Mouse (Mus musculus) forebrain, embryonic 13.5 days (tissue): ENCODE data around the gene Filip1l. TPM values are rescaled to one million over a fixed set of nuclear protein-coding genes. Genes with fewer than 3 reads are reported as not detected.
A peak's percentile ranks its signal among the peaks of the same experiment; 100 is the strongest.

Source experiments
- ATAC-seq: fragments of 200-750 bp; cut with Nextera tagmentation; 2 replicates; pipeline ENCODE4 v1.8.0; 2017
- H3K27ac ChIP-seq: fragments of 300-500 bp; sonication (generic); 2 replicates; pipeline ENCODE4 v1.5.1; 2015; ENCODE audit warnings: inconsistent platforms, mild to moderate bottlenecking, moderate library complexity
- H3K27me3 ChIP-seq: fragments of 300-500 bp; sonication (generic); 2 replicates; pipeline ENCODE4 v1.6.1; 2015; ENCODE audit warnings: mild to moderate bottlenecking, inconsistent platforms
- H3K36me3 ChIP-seq: fragments of 300-500 bp; sonication (generic); 2 replicates; pipeline ENCODE4 v1.6.1; 2015; ENCODE audit warnings: mild to moderate bottlenecking, inconsistent platforms; ENCODE audit not compliant: poor library complexity, severe bottlenecking
- H3K4me1 ChIP-seq: fragments of 300-500 bp; sonication (generic); 2 replicates; pipeline ENCODE4 v1.6.1; 2015; ENCODE audit warnings: inconsistent platforms
- H3K4me2 ChIP-seq: fragments of 300-500 bp; sonication (generic); 2 replicates; pipeline ENCODE4 v1.6.1; 2015; ENCODE audit warnings: inconsistent platforms, mild to moderate bottlenecking, moderate library complexity
- H3K4me3 ChIP-seq: fragments of 300-500 bp; sonication (generic); 2 replicates; pipeline ENCODE4 v1.5.1; 2015; ENCODE audit warnings: mild to moderate bottlenecking, inconsistent platforms
- H3K9ac ChIP-seq: fragments of 300-500 bp; sonication (generic); 2 replicates; pipeline ENCODE4 v1.6.1; 2015; ENCODE audit warnings: mild to moderate bottlenecking, inconsistent platforms
- H3K9me3 ChIP-seq: fragments of 300-500 bp; sonication (generic); replicated peaks from 2 replicates; pipeline ENCODE4 v1.6.1; 2016; ENCODE audit warnings: inconsistent platforms
- WGBS: fragments of 180-500 bp; shearing (Covaris S2); methylation state at CpG from one replicate; pipeline ENCODE4 v1.1.7; 2015; 5-methylcytosine and 5-hydroxymethylcytosine counted together
- polyA plus RNA-seq: library from polyadenylated mRNA; unstranded; fragments of >200 nt; fragmentation: Nextera tagmentation; extraction: Ambion mirVana; gene quantifications from 2 replicates; pipeline ENCODE4 v1.2.1, GENCODE M21; 2015

The Filip1l gene
- polyA plus RNA-seq, 1 experiment from 2014 or later: 1.9 TPM

- Histone ChIP-seq H3K4me1 (peaks cover 5% of the 10 kb centered on the region; the same call in 1 of the 2 replicates), H3K9ac (no peak overlapping the region), H3K27me3 (no peaks in the 10 kb centered on the region), H3K36me3 (no peaks in the 10 kb centered on the region), H3K9me3 (peaks cover 8% of the 10 kb centered on the region), H3K4me3 (no peak overlapping the region), H3K4me2 (no peak overlapping the region), H3K27ac (no peak overlapping the region)
- WGBS: 44% methylated on average over 7 of the region's 7 CpGs
- peak; percentile 80 for ATAC-seq
Observed at GRCm38 (mm10) chr16:57453009-57453408, 100.1 kb downstream of the Filip1l start.

GRCm38 (mm10) chr16:57454106-57454763 lies 101.3 kb downstream of the Filip1l start:
- Histone ChIP-seq H3K4me3 (no peak overlapping the region), H3K27me3 (no peaks in the 10 kb centered on the region), H3K4me2 (no peak overlapping the region), H3K9ac (no peak overlapping the region), H3K4me1 (peaks cover 5% of the 10 kb centered on the region; the same call in 1 of the 2 replicates), H3K27ac (no peak overlapping the region), H3K36me3 (no peaks in the 10 kb centered on the region), H3K9me3 (no peaks in the 10 kb centered on the region)
- 0 out of 2 replicates have a peak, but pooled peaks have one; percentile 14 for ATAC-seq
- 97% methylated on average over 8 of the region's 8 CpGs for WGBS

- Histone ChIP-seq H3K27me3 (no peaks in the 10 kb centered on the region), H3K27ac (no peak overlapping the region), H3K4me2 (no peak overlapping the region), H3K4me3 (no peak overlapping the region), H3K9ac (no peak overlapping the region), H3K36me3 (no peaks in the 10 kb centered on the region), H3K9me3 (no peaks in the 10 kb centered on the region), H3K4me1 (peaks cover 5% of the 10 kb centered on the region; the same call in 1 of the 2 replicates)
- 94% methylated on average over 3 of the region's 3 CpGs for WGBS
- ATAC-seq: no peak
Observed at GRCm38 (mm10) chr16:57455573-57455972, 102.7 kb downstream of the Filip1l start.

- Histone ChIP-seq H3K27me3 (no peaks in the 10 kb centered on the region), H3K9ac (no peak overlapping the region), H3K4me2 (no peak overlapping the region), H3K36me3 (no peaks in the 10 kb centered on the region), H3K9me3 (no peaks in the 10 kb centered on the region), H3K4me1 (peaks cover 5% of the 10 kb centered on the region; the same call in 1 of the 2 replicates), H3K27ac (no peak overlapping the region), H3K4me3 (no peak overlapping the region)
- no peak for ATAC-seq
- 45% methylated on average over 2 of the region's 2 CpGs for WGBS
Observed at GRCm38 (mm10) chr16:57456003-57456402, 103.1 kb downstream of the Filip1l start.

- no peak overlapping the region for H3K4me2 ChIP-seq
- H3K4me1 ChIP-seq: no peaks in the 10 kb centered on the region
- H3K4me3 ChIP-seq: no peak overlapping the region
- no peaks in the 10 kb centered on the region for H3K36me3 ChIP-seq
- no peaks in the 10 kb centered on the region for H3K9me3 ChIP-seq
- no peak for ATAC-seq
- H3K27me3 ChIP-seq: no peaks in the 10 kb centered on the region
- WGBS: 90% methylated on average over 9 of the region's 9 CpGs
- H3K27ac ChIP-seq: no peak overlapping the region
- no peak overlapping the region for H3K9ac ChIP-seq
Observed at GRCm38 (mm10) chr16:57465386-57465913, 112.6 kb downstream of the Filip1l start.

- 76% methylated on average over 4 of the region's 4 CpGs for WGBS
- Histone ChIP-seq H3K4me3 (no peak overlapping the region), H3K4me2 (no peak overlapping the region), H3K4me1 (0 out of 2 replicates have a peak, but pooled peaks cover 3% of the 10 kb centered on the region), H3K9ac (no peak overlapping the region), H3K36me3 (no peaks in the 10 kb centered on the region), H3K27ac (no peak overlapping the region), H3K27me3 (no peaks in the 10 kb centered on the region), H3K9me3 (no peaks in the 10 kb centered on the region)
- ATAC-seq: no peak
Observed at GRCm38 (mm10) chr16:57469301-57469700, 116.4 kb downstream of the Filip1l start.

GRCm38 (mm10) chr16:57469869-57470268 lies 117.0 kb downstream of the Filip1l start:
- no peak overlapping the region for H3K4me3 ChIP-seq
- H3K27me3 ChIP-seq: no peaks in the 10 kb centered on the region
- 74% methylated on average over 2 of the region's 2 CpGs for WGBS
- no peaks in the 10 kb centered on the region for H3K9me3 ChIP-seq
- no peaks in the 10 kb centered on the region for H3K36me3 ChIP-seq
- ATAC-seq: no peak
- no peak overlapping the region for H3K27ac ChIP-seq
- H3K4me2 ChIP-seq: no peak overlapping the region
- no peak overlapping the region for H3K9ac ChIP-seq
- H3K4me1 ChIP-seq: 0 out of 2 replicates have a peak, but pooled peaks cover 3% of the 10 kb centered on the region

GRCm38 (mm10) chr16:57470286-57470830 lies 117.5 kb downstream of the Filip1l start:
- 94% methylated on average over 12 of the region's 12 CpGs for WGBS
- no peaks in the 10 kb centered on the region for H3K9me3 ChIP-seq
- H3K27ac ChIP-seq: no peak overlapping the region
- H3K27me3 ChIP-seq: no peaks in the 10 kb centered on the region
- H3K9ac ChIP-seq: no peak overlapping the region
- no peaks in the 10 kb centered on the region for H3K36me3 ChIP-seq
- no peak overlapping the region for H3K4me2 ChIP-seq
- H3K4me1 ChIP-seq: 0 out of 2 replicates have a peak, but pooled peaks cover 3% of the 10 kb centered on the region
- no peak for ATAC-seq
- no peak overlapping the region for H3K4me3 ChIP-seq

- Histone ChIP-seq H3K27ac (no peak overlapping the region), H3K4me2 (no peak overlapping the region), H3K4me3 (no peak overlapping the region), H3K9me3 (no peaks in the 10 kb centered on the region), H3K36me3 (no peaks in the 10 kb centered on the region), H3K9ac (no peak overlapping the region), H3K27me3 (no peaks in the 10 kb centered on the region), H3K4me1 (0 out of 2 replicates have a peak, but pooled peaks cover 3% of the 10 kb centered on the region)
- no peak for ATAC-seq
Observed at GRCm38 (mm10) chr16:57471071-57471470, 118.2 kb downstream of the Filip1l start.

- H3K4me2 ChIP-seq: no peak overlapping the region
- H3K9ac ChIP-seq: no peak overlapping the region
- ATAC-seq: no peak
- H3K4me3 ChIP-seq: no peak overlapping the region
- 0 out of 2 replicates have a peak, but pooled peaks cover 6% of the 10 kb centered on the region for H3K9me3 ChIP-seq
- H3K4me1 ChIP-seq: 0 out of 2 replicates have a peak, but pooled peaks cover 3% of the 10 kb centered on the region
- WGBS: 70% methylated on average over 10 of the region's 10 CpGs
- no peaks in the 10 kb centered on the region for H3K36me3 ChIP-seq
- H3K27me3 ChIP-seq: no peaks in the 10 kb centered on the region
- no peak overlapping the region for H3K27ac ChIP-seq
Observed at GRCm38 (mm10) chr16:57473415-57474085, 120.7 kb downstream of the Filip1l start.

GRCm38 (mm10) chr16:57478451-57478850 lies 125.6 kb downstream of the Filip1l start:
- no peak overlapping the region for H3K27ac ChIP-seq
- WGBS: 97% methylated on average over 2 of the region's 2 CpGs
- H3K4me3 ChIP-seq: no peak overlapping the region
- H3K4me1 ChIP-seq: 0 out of 2 replicates have a peak, but pooled peaks cover 3% of the 10 kb centered on the region
- no peaks in the 10 kb centered on the region for H3K36me3 ChIP-seq
- ATAC-seq: no peak
- H3K9ac ChIP-seq: no peak overlapping the region
- H3K9me3 ChIP-seq: 0 out of 2 replicates have a peak, but pooled peaks cover 6% of the 10 kb centered on the region
- H3K27me3 ChIP-seq: no peaks in the 10 kb centered on the region
- no peak overlapping the region for H3K4me2 ChIP-seq

GRCm38 (mm10) chr16:57479776-57480175 lies 126.9 kb downstream of the Filip1l start:
- Histone ChIP-seq H3K27ac (no peak overlapping the region), H3K27me3 (no peaks in the 10 kb centered on the region), H3K4me2 (no peak overlapping the region), H3K9me3 (0 out of 2 replicates have a peak, but pooled peaks cover 6% of the 10 kb centered on the region), H3K9ac (no peak overlapping the region), H3K36me3 (no peaks in the 10 kb centered on the region), H3K4me1 (no peaks in the 10 kb centered on the region), H3K4me3 (no peak overlapping the region)
- peak; percentile 97 for ATAC-seq
- 59% methylated on average over 5 of the region's 5 CpGs for WGBS
